Mouse (Mus musculus) embryonic facial prominence, embryonic 11.5 days (tissue): ENCODE results near the gene Mfng. TPM values are rescaled to one million over a fixed set of nuclear protein-coding genes. Genes with fewer than 3 reads are reported as not detected.

Source experiments
- ATAC-seq: fragments of 200-750 bp; cut with Nextera tagmentation; replicated peaks from 2 replicates; pipeline ENCODE4 v1.8.0; 2017; ENCODE audit warnings: low read depth; ENCODE audit not compliant: insufficient number of reproducible peaks, low FRiP score, low TSS enrichment
- DNase-seq: peaks from one replicate; pipeline ENCODE4 v3.0.0-alpha.2; 2015; ENCODE audit warnings: low spot score
- H3K27ac ChIP-seq: fragments of 300-500 bp; sonication (generic); replicated peaks from 2 replicates; pipeline ENCODE4 v1.5.1; 2014; ENCODE audit warnings: mild to moderate bottlenecking, low read depth, low read length, control low read depth
- H3K27me3 ChIP-seq: fragments of 300-500 bp; sonication (generic); 2 replicates; pipeline ENCODE4 v1.6.1; 2014; ENCODE audit warnings: mild to moderate bottlenecking, low read length, moderate library complexity, mixed read lengths; ENCODE audit not compliant: control insufficient read depth, insufficient read depth
- H3K36me3 ChIP-seq: fragments of 300-500 bp; sonication (generic); replicated peaks from 2 replicates; pipeline ENCODE4 v1.6.1; 2014; ENCODE audit warnings: low read depth, mild to moderate bottlenecking, low read length, moderate library complexity, mixed read lengths; ENCODE audit not compliant: control insufficient read depth, insufficient read depth
- H3K4me1 ChIP-seq: fragments of 300-500 bp; sonication (generic); 2 replicates; pipeline ENCODE4 v1.6.1; 2014; ENCODE audit warnings: low read length, mixed read lengths; ENCODE audit not compliant: control insufficient read depth, insufficient read depth
- H3K4me2 ChIP-seq: fragments of 300-500 bp; sonication (generic); 2 replicates; pipeline ENCODE4 v1.6.1; 2014; ENCODE audit warnings: low read depth, mild to moderate bottlenecking, control low read depth, low read length, moderate library complexity
- H3K4me3 ChIP-seq: fragments of 300-500 bp; sonication (generic); 2 replicates; pipeline ENCODE4 v1.5.1; 2014; ENCODE audit warnings: low read depth, low read length, control low read depth
- H3K9ac ChIP-seq: fragments of 300-500 bp; sonication (generic); replicated peaks from 2 replicates; pipeline ENCODE4 v1.6.1; 2014; ENCODE audit warnings: mild to moderate bottlenecking, control low read depth, low read length
- H3K9me3 ChIP-seq: fragments of 300-500 bp; sonication (generic); replicated peaks from 2 replicates; pipeline ENCODE4 v1.6.1; 2016; ENCODE audit warnings: mild to moderate bottlenecking, low read length, inconsistent platforms, mixed read lengths; ENCODE audit not compliant: control insufficient read depth
- WGBS: fragments of 180-500 bp; shearing (Covaris S2); extraction: QIAGEN DNeasy Blood & Tissue Kit; methylation state at CpG from one replicate; pipeline ENCODE4 v1.1.7; 2014; 5-methylcytosine and 5-hydroxymethylcytosine counted together
- polyA plus RNA-seq: library from polyadenylated mRNA; unstranded; fragments of >200 nt; fragmentation: Nextera tagmentation; extraction: Ambion mirVana; gene quantifications from 2 replicates; pipeline ENCODE4 v1.2.1, GENCODE M21; 2014

Mfng gene
- polyA plus RNA-seq, 1 experiment from 2014 or later = 15.9 TPM

- Histone ChIP-seq H3K4me1 (no peaks in the 10 kb centered on the region), H3K27me3 (no peaks in the 10 kb centered on the region), H3K9ac (no peak overlapping the region), H3K27ac (no peak overlapping the region), H3K36me3 (no peaks in the 10 kb centered on the region), H3K4me2 (no peak overlapping the region), H3K9me3 (no peaks in the 10 kb centered on the region), H3K4me3 (no peak overlapping the region)
- ATAC-seq = no peak
- DNase-seq = no peak
- 42% methylated on average over 17 of the region's 17 CpGs for WGBS
Observed at GRCm38 (mm10) chr15:78735431-78736180, 37.7 kb downstream of the Mfng start.

GRCm38 (mm10) chr15:78731830-78732229 is 41.4 kb downstream of the Mfng start:
- DNase-seq (no peak), ATAC-seq (no peak)
- no peaks in the 10 kb centered on the region for H3K9me3 ChIP-seq
- no peaks in the 10 kb centered on the region for H3K27me3 ChIP-seq
- WGBS = 53% methylated on average over 4 of the region's 4 CpGs
- H3K4me3 ChIP-seq = no peak overlapping the region
- H3K4me2 ChIP-seq = no peak overlapping the region
- no peak overlapping the region for H3K9ac ChIP-seq
- no peak overlapping the region for H3K27ac ChIP-seq
- no peaks in the 10 kb centered on the region for H3K4me1 ChIP-seq
- no peaks in the 10 kb centered on the region for H3K36me3 ChIP-seq

GRCm38 (mm10) chr15:78730315-78731049 is 42.8 kb downstream of the Mfng start:
- DNase-seq = no peak
- WGBS = 79% methylated on average over 12 of the region's 12 CpGs

DNA sequence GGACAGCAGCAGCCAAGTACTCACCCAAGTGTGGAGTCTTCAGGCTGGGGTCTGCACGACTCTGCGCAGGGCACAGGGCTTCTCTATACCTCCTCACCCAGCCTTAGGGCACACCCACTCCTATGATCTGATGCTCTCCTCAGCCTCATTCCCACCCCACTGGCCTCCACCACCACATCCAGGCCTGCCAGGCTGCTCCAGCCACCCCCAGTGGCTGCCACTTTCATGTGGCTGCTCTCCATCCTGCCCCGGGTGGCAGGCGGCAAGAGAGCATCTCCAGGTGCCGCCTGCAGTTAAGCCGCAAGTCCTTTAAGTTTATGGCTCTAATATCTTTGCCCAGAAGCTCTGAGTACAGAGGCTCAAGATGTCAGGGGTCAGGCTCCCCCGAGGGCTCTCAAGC is 46.6 kb downstream of the Mfng start:
- 69% methylated on average over 7 of the region's 7 CpGs for WGBS
- Histone ChIP-seq H3K9ac (no peak overlapping the region), H3K9me3 (no peaks in the 10 kb centered on the region), H3K36me3 (no peaks in the 10 kb centered on the region), H3K27ac (no peak overlapping the region), H3K4me1 (no peaks in the 10 kb centered on the region), H3K27me3 (no peaks in the 10 kb centered on the region), H3K4me3 (no peak overlapping the region), H3K4me2 (no peak overlapping the region)
- ATAC-seq (no peak), DNase-seq (no peak)

More at GRCm38 (mm10) chr15:78730315-78731049, 42.8 kb downstream of the Mfng start:
- Histone ChIP-seq H3K4me2 (no peak overlapping the region), H3K27me3 (no peaks in the 10 kb centered on the region), H3K4me3 (no peak overlapping the region), H3K36me3 (no peaks in the 10 kb centered on the region), H3K27ac (no peak overlapping the region), H3K9ac (no peak overlapping the region), H3K9me3 (no peaks in the 10 kb centered on the region), H3K4me1 (no peaks in the 10 kb centered on the region)
- no peak for ATAC-seq

DNA sequence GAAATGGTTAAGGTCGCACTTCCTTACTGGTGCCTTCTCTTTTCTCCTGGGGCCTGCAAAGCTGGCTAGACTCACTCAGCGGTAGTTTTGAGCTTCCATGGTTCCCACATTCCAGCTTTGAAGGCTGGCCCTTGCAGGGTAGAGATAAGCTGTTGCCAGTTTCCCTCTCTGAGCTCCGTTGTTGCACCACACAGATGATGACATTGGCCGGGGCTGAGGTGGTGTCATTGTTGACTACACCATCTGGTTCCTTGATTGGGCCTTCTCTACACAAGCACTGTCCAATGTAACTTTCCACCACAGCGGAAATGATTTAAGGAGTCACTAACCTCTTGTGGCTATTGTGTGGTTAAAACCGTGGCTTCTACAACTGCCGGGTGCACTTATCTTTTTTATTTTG is 52.7 kb downstream of the Mfng start:
- peaks cover 2% of the 10 kb centered on the region; the same call in 1 of the 2 replicates for H3K4me1 ChIP-seq
- WGBS = 79% methylated on average over 7 of the region's 7 CpGs
- DNase-seq (no peak), ATAC-seq (no peak)
- H3K36me3 ChIP-seq = no peaks in the 10 kb centered on the region
- H3K9me3 ChIP-seq = no peaks in the 10 kb centered on the region
- no peak overlapping the region for H3K4me3 ChIP-seq
- H3K9ac ChIP-seq = no peak overlapping the region
- no peak overlapping the region for H3K4me2 ChIP-seq
- no peak overlapping the region for H3K27ac ChIP-seq
- H3K27me3 ChIP-seq = peaks cover 41% of the 10 kb centered on the region

- H3K36me3 ChIP-seq = no peaks in the 10 kb centered on the region
- no peak overlapping the region for H3K27ac ChIP-seq
- DNase-seq (peak; percentile 88), ATAC-seq (no peak)
- no peaks in the 10 kb centered on the region for H3K9me3 ChIP-seq
- no peak overlapping the region for H3K4me2 ChIP-seq
- no peak overlapping the region for H3K9ac ChIP-seq
- WGBS = 2% methylated on average over 16 of the region's 16 CpGs
- H3K4me1 ChIP-seq = peaks cover 2% of the 10 kb centered on the region; the same call in 1 of the 2 replicates
- H3K4me3 ChIP-seq = no peak overlapping the region
- peaks cover 45% of the 10 kb centered on the region for H3K27me3 ChIP-seq
Observed at GRCm38 (mm10) chr15:78720094-78720493, 53.2 kb downstream of the Mfng start.

GRCm38 (mm10) chr15:78719416-78719815 is 53.9 kb downstream of the Mfng start:
- H3K9ac ChIP-seq = no peak overlapping the region

More at GRCm38 (mm10) chr15:78719416-78719815, 53.9 kb downstream of the Mfng start:
- Histone ChIP-seq H3K27ac (no peak overlapping the region), H3K4me1 (peaks cover 2% of the 10 kb centered on the region; the same call in 1 of the 2 replicates), H3K36me3 (no peaks in the 10 kb centered on the region), H3K9me3 (no peaks in the 10 kb centered on the region), H3K4me2 (no peak overlapping the region), H3K27me3 (peaks cover 46% of the 10 kb centered on the region), H3K4me3 (no peak overlapping the region)
- no peak for DNase-seq
- WGBS = 5% methylated on average over 14 of the region's 14 CpGs
- ATAC-seq = no peak
